Mouse (Mus musculus) adrenal gland, postnatal 4 days (tissue): Measurements from ENCODE around the gene Gm35315. TPM values are rescaled to one million over a fixed set of nuclear protein-coding genes. Genes with fewer than 3 reads are reported as not detected.
"Not testable (repeated sequence)": the region's sequence is repeated elsewhere in the genome, so short reads cannot be mapped to it uniquely, and the experiment has no call there.

Experiments used
- DNase-seq, 2 experiments: peaks; one replicate each; pipeline ENCODE4 v3.0.0; 2021 to 2022; ENCODE audit warnings: low spot score in 2 of 2, mixed read lengths in 2 of 2
- total RNA-seq, 2 experiments: library from RNA; stranded (reverse); gene quantifications; 2 replicates each; pipeline ENCODE4 v1.2.3; 2021

Gene Gm35315
- total RNA-seq, 2 experiments from 2014 or later = 0.65 to 0.87 TPM

- DNase-seq = no peak
Measured at GRCm38 (mm10) chr5:110101716-110102347, 7.6 kb upstream of the Gm35315 start.

DNA sequence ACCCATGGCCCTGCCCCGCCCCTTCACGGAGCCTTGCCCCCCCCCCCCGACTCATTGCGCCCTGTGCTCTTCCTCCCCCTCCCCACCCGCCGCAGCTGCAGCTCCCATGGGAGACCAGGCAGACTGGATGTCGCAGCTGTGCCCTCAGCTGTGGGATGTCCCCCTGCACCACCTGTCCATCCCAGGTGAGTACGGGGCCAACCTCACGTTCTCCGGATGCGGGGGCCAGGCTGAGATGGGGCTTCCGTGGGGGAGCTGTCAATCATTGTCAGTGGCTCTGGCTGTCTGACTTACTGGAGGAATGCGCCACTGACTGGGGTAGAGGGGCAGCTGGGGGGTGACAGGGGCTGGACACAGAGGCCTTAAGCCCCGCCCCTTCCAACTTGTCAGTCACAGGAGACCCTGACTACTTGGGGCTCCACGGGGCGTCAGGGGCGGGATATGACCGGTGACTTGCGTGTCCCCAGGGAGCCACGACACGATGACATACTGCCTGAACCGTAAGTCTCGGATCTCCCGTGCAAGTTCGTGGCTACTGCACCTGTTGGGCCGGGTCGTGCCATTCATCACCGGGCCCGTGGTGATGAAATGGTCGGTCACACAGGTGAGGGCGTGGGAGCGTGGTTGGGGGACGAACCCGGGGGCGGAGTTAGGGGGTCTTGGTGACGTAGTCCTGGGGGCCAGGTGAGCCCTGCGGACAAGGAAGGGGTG lies 6.9 kb upstream of the Gm35315 start:
- no peak for DNase-seq

DNA sequence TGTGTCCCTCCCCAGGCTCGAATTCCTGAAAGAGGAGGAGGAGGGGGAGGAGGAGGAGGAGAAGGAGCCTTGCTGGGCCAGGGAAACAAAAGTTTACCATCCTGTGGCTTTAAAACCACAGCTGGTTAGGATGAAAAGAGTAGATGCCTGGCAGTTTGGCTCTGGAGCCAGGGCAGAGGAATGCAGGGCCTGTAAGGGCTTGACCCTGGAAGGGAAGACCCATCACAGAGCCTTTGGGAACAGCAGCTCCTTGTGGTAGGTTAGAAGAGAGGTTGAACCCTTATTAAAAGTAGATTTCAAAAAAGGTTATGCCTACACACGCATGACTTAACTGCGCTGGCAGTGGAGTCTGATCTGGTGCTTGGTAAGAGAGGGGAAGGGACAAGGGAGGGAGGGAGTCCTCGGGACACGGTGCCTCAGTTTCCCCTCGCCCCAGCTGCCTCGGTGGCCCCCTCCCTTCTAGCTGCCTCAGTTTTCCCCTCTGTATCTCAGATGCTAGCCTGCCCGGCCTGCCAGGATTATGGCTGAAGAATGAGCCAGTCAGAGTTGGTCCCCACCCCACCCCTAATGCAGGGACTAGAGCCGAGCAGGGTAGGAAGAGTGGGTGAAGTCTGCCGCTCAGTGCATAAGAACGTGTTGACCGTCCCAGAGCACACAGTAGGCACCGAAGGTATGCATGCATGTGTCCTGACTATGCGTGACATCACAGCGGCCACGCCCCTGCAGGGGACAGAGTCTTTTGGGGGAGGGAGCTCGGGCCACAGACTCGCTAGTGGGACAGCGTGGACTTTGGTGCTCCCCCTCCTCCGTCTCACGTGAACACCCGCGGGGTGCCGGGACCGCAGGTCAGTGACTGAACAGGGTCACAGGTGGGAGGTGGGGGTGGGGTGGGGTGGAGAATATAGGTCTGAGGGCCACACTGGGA lies 5.7 kb upstream of the Gm35315 start, which contains the start of gene Plcxd1:
Plcxd1 (plus strand) TSS at position 314 of the 925 bp plus-strand sequence.
- DNase-seq = no peak

DNA sequence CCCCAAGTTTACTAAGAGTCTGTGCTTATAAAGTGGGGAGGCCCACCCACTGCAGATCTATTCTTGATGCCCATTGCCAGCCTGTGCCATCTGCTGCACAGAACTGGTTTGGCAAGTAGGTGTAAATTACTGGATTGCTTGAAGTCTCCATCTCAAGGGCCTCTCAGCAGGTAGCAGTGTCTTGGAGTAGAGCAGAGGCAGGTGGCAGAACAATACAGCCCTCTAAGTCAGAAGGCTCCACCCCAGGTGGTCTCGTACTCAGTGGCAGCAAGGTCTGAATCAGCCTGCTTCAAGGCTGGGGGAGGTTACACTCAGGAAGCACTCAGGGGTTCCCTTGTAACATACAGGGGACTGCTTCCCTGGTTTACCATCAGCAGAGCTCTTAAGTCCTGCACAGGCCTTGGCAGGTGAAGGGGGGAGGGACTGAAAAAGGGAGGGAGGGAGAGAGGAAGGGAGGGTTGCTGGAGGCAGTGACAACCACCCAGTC lies 4.8 kb upstream of the Gm35315 start:
- no peak for DNase-seq

- no peak for DNase-seq
Measured at GRCm38 (mm10) chr5:110094847-110095213, 610 bp upstream of the Gm35315 start.

DNA sequence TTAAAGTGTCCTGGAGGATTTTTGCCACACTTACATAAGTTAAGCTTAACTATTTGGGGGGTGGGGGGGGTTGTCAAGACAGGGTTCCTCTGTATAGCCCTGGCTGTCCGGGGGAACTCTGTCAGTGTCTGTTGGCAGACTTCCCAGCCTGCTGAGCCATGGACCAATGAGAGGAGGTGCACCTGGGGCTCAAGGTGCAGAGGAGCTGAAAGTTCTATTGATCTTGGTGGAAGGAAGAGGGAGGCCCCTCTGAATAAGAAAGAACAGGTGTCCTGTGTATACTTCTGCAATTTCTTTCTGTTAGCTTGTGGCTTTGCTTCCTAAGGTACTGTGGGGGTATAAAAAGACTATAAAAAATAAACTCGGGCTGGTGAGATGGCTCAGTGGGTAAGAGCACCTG lies 2.7 kb downstream of the Gm35315 start:
- no peak for DNase-seq

GRCm38 (mm10) chr5:110086161-110086866 lies 7.9 kb downstream of the Gm35315 start:
- DNase-seq = no peak

- no peak for DNase-seq
Measured at GRCm38 (mm10) chr5:110082961-110083360, 11.3 kb downstream of the Gm35315 start.

GRCm38 (mm10) chr5:110072413-110072812 lies 21.8 kb downstream of the Gm35315 start, which contains the start of gene Gm17655:
TSS of gene Gm17655 (minus strand) at chr5:110072513.
- DNase-seq = not testable (repeated sequence)

DNA sequence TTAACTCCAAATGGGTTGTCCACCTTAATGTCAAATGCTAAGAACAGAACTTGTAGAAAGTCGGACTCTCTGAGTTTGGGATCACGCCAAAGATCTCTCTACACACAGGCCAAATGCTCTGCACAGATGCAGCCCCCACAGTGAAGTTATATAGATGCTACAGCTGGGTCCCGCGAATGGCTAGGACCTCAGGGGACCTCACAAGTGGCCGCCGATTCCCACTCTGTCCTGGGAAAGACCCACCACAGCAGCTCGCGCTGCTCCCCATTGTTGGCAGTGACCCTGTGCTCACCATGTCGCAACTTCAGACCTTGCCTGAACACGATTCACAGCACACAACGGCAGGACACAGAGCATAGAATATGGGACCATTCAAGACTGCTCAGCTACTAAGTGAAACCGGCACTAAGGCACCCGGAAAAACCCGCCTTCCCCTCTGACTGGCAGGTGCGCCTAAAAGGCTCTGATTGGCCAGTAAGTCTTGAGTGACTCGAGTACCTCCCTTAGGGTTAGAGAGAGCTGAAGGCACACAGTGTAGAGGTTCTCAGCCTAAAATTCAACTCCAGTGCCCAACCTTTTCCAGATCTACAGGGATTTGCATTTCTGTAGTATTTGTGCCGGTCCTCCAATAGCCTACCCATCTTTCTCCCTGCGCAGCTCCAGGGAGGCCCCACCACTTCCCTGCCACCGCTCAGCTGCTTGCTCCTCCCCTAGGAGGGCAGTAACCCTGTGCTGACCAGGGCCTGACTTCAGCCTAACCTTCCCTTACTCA lies 36.4 kb downstream of the Gm35315 start:
- DNase-seq = peak; percentile 33 to 68

Other genes with a start within 250 kb of the Gm35315 start
- gene Gm15446, start 171.0 kb downstream of the Gm35315 start, total RNA-seq = 10 to 100 TPM; 14.1 to 14.4 TPM
- 10 to 100 TPM; 33.3 to 33.5 TPM for gene Zfp932, start 97.9 kb downstream of the Gm35315 start, total RNA-seq
- gene Gm17655, start 21.9 kb downstream of the Gm35315 start, total RNA-seq = 10 to 100 TPM; 11.4 to 15.8 TPM
- gene Plcxd1, start 5.5 kb upstream of the Gm35315 start, total RNA-seq = under 1 TPM; 0.20 to 0.25 TPM
- 10 to 100 TPM; 58.3 to 59.9 TPM for gene Gtpbp6, start 13.8 kb upstream of the Gm35315 start, total RNA-seq
- 1 to 10 TPM; 7.6 to 8.2 TPM for gene Zfp605, start 15.7 kb upstream of the Gm35315 start, total RNA-seq
- gene Chfr, start 41.4 kb upstream of the Gm35315 start, total RNA-seq = 10 to 100 TPM; 48.3 to 54.5 TPM
- 10 to 100 TPM; 39.9 to 43.6 TPM for gene Golga3, start 82.3 kb upstream of the Gm35315 start, total RNA-seq
- 10 to 100 TPM; 47.2 to 48.3 TPM for gene Ankle2, start 136.6 kb upstream of the Gm35315 start, total RNA-seq
- 10 to 100 TPM; 48.1 to 49.0 TPM for gene Pgam5, start 175.5 kb upstream of the Gm35315 start, total RNA-seq
- gene Pxmp2, start 191.8 kb upstream of the Gm35315 start, total RNA-seq = 10 to 100 TPM; 12.9 to 16.3 TPM
- gene Pole, start 191.9 kb upstream of the Gm35315 start, total RNA-seq = 10 to 100 TPM; 18.1 to 22.2 TPM
- under 1 TPM; 0.84 to 0.87 TPM for gene P2rx2, start 248.8 kb upstream of the Gm35315 start, total RNA-seq